ENCODE assay signal across 9 mouse cellular contexts in the genomic region with DNA sequence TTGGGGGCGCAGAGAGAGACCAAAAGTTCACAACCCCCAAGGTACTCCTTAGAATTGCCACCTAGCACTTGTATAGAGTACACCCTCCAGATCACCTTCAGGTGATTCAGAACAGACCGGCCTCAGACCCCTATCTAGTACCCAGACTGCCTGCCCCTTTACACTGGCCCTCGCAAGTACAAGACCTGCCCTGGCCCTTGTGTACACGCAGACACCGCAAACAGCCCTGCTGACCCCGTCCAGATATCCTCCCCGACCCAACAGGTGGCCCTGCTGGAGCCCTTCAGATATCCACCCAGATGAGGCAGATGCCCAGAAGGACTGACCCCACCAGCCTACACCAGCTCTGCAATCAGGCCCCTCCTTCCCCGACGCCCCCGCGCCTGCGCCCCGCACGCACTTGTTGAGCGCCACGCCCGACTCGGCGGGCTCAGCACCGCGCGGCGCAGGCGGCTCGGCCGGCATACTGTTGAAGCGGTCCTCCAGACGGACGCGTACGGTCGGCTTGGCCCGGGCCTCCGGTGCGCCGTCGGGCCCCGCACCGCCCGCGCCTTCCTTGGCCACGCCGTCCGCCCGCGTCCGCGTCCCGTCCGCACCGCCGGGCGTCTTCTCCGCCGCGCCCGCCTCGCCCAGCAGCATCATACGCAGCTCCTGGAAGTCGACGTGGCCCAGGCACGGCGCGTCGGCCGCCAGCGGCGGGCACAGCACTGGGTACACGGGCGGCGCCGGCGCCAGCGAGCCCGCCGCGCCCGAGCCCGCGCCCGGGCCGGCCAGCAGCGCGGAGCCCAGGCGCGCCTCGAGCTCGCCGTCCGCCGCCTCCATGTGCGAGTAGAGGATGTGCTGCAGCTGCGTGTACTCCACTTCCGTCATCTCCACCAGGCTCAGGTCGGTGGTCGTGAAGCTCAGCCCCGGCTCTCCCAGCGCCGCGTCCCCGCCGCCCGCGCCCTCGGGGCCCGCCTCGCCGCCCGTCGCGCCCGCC. TPM values are rescaled to one million over a fixed set of nuclear protein-coding genes. Genes with fewer than 3 reads are reported as not detected.
DNase-seq lines count a peak whose midpoint lies in the region; ATAC-seq and TF ChIP-seq lines count a peak whose summit lies in the region.
"Had no signal": no experiment of that assay in that cellular context is flagged by ENCODE, and none has a peak within 500 bp of the region (broad histone marks: within the 10 kb centered on the region; RNA-seq: fewer than 3 reads in every experiment).

No protein-coding gene starts in this region.

- H3K27me3 ChIP-seq in lung, embryonic 14.5 days (ENCODE audit: insufficient read depth, low read length): peaks cover 30% of the 10 kb centered on the region
- H3K27me3 ChIP-seq in forebrain, embryonic 11.5 days (ENCODE audit: control insufficient read depth, insufficient read depth, low read length): peaks cover 27% of the 10 kb centered on the region
- H3K27me3 ChIP-seq in limb, embryonic 13.5 days: peaks cover 74% of the 10 kb centered on the region

- ATAC-seq in lung, embryonic 14.5 days (ENCODE audit: insufficient read depth): peak; percentile 68
- no peak for ATAC-seq in forebrain, embryonic 11.5 days (replicated peaks; ENCODE audit: low FRiP score)
- peak; percentile 59; the same call in 1 of the 2 replicates for ATAC-seq in limb, embryonic 13.5 days (ENCODE audit: low FRiP score, low read depth)
- no peak for ATAC-seq in CD4-positive, CD25-positive, alpha-beta regulatory T cell, adult 4 months
- ATAC-seq: Patski had no signal

- H3K27ac ChIP-seq in lung, embryonic 14.5 days (ENCODE audit: low read depth): no peak overlapping the region
- no peak overlapping the region for H3K27ac ChIP-seq in forebrain, embryonic 11.5 days (ENCODE audit: low read depth, low read length)
- H3K27ac ChIP-seq in limb, embryonic 13.5 days: no peak overlapping the region
- H3K27ac ChIP-seq in olfactory bulb, adult 2 months (ENCODE audit: insufficient read depth, low read depth, low read length): no peak overlapping the region

- H3K4me2 ChIP-seq in lung, embryonic 14.5 days: peak overlapping the region; percentile 53
- peak overlapping the region; percentile 32; the same call in 1 of the 2 replicates for H3K4me2 ChIP-seq in forebrain, embryonic 11.5 days (ENCODE audit: low read depth, low read length, severe bottlenecking)
- H3K4me2 ChIP-seq in limb, embryonic 13.5 days (replicated peaks): peak overlapping the region; percentile 61

- H3K4me3 ChIP-seq in lung, embryonic 14.5 days (ENCODE audit: low read depth, low read length): peak overlapping the region; percentile 37
- peak overlapping the region; percentile 29 for H3K4me3 ChIP-seq in forebrain, embryonic 11.5 days (ENCODE audit: low read depth, low read length)
- H3K4me3 ChIP-seq in limb, embryonic 13.5 days: peak overlapping the region; percentile 47
- peak overlapping the region; percentile 9 for H3K4me3 ChIP-seq in olfactory bulb, adult 2 months (ENCODE audit: insufficient read depth, low read depth, low read length)

- H3K36me3 ChIP-seq in lung, embryonic 14.5 days (ENCODE audit: insufficient read depth): no peaks in the 10 kb centered on the region
- no peaks in the 10 kb centered on the region; the same call in 1 of the 2 replicates for H3K36me3 ChIP-seq in forebrain, embryonic 11.5 days (ENCODE audit: control insufficient read depth, insufficient read depth, low read length)
- H3K36me3 ChIP-seq in limb, embryonic 13.5 days: no peaks in the 10 kb centered on the region

- peak; percentile 34 for DNase-seq in lung, embryonic 14.5 days
- DNase-seq in lung, postnatal 4 days: no peak
- DNase-seq in forebrain, embryonic 11.5 days (ENCODE audit: low spot score): no peak
- no peak for DNase-seq in urinary bladder, postnatal 25 days (ENCODE audit: low spot score)
- no peak for DNase-seq in adrenal gland, adult 8-10 months

- H3K9ac ChIP-seq in lung, embryonic 14.5 days: no peak overlapping the region
- H3K9ac ChIP-seq in forebrain, embryonic 11.5 days (ENCODE audit: low read length): no peak overlapping the region; the same call in 1 of the 2 replicates
- peak overlapping the region; percentile 31; the same call in 1 of the 2 replicates for H3K9ac ChIP-seq in limb, embryonic 13.5 days

- no peak for TF ChIP-seq POLR2A in olfactory bulb, adult 2 months (IDR thresholded peaks at IDR 0.05; ENCODE audit: insufficient read depth, low read depth, low read length)

- H3K4me1 ChIP-seq in lung, embryonic 14.5 days (ENCODE audit: insufficient read depth): no peaks in the 10 kb centered on the region
- H3K4me1 ChIP-seq in forebrain, embryonic 11.5 days (replicated peaks; ENCODE audit: control insufficient read depth, insufficient read depth, low read length): no peaks in the 10 kb centered on the region; the same call in 1 of the 2 replicates
- H3K4me1 ChIP-seq in limb, embryonic 13.5 days: 0 out of 2 replicates have a peak, but pooled peaks cover 3% of the 10 kb centered on the region
- H3K4me1 ChIP-seq in olfactory bulb, adult 2 months (ENCODE audit: control insufficient read depth, insufficient read depth, low read length): 0 out of 2 replicates have a peak, but pooled peaks cover 3% of the 10 kb centered on the region

- WGBS in lung, embryonic 14.5 days: 2% methylated on average over 99 of the region's 112 CpGs
- WGBS in forebrain, embryonic 11.5 days: 2% methylated on average over 90 of the region's 112 CpGs
- 3% methylated on average over 108 of the region's 112 CpGs for WGBS in limb, embryonic 13.5 days
- WGBS in olfactory bulb, adult 2 months: 3% methylated on average over 112 of the region's 112 CpGs

- no peak for TF ChIP-seq CTCF in lung, embryonic 14.5 days (IDR thresholded peaks at IDR 0.05; ENCODE audit: low read depth)
- no peak for TF ChIP-seq CTCF in olfactory bulb, adult 2 months (IDR thresholded peaks at IDR 0.05; ENCODE audit: insufficient read depth, low read depth, low read length)

- H3K9me3 ChIP-seq in lung, embryonic 14.5 days (ENCODE audit: low read depth, low read length): peaks cover 16% of the 10 kb centered on the region
- H3K9me3 ChIP-seq in forebrain, embryonic 11.5 days (ENCODE audit: control insufficient read depth, low read length): peaks cover 15% of the 10 kb centered on the region
- peaks cover 20% of the 10 kb centered on the region for H3K9me3 ChIP-seq in limb, embryonic 13.5 days

RNA-seq across cellular contexts. Expression of a gene that starts 0.6 kb away (rescaled TPM):
- 0.14 and 0.17 TPM in 2 replicates for polyA plus RNA-seq in lung, embryonic 14.5 days (2014; fragmentation: Nextera tagmentation; extraction: Ambion mirVana)
- polyA plus RNA-seq in forebrain, embryonic 11.5 days (2014; fragmentation: Nextera tagmentation; extraction: Ambion mirVana): 0.17 and 0.23 TPM in 2 replicates
- 0.55 and 0.59 TPM in 2 replicates for polyA plus RNA-seq in limb, embryonic 13.5 days (2015; fragmentation: Nextera tagmentation; extraction: Ambion mirVana)
- not detected in 2 replicates for polyA plus RNA-seq in olfactory bulb, adult 2 months (2012; ENCODE audit: insufficient read depth, insufficient read length, low replicate concordance, missing spikeins)
- total RNA-seq in adrenal gland, adult 8-10 months (2022): not detected
- polyA plus RNA-seq in CD4-positive, CD25-positive, alpha-beta regulatory T cell, adult 4 months (2017; shearing (Covaris generic)): under 1 TPM in 1 of 2 experiments, not detected in 1; 0.23 TPM
- polyA plus RNA-seq: Patski had no signal

RNA-seq across cellular contexts. Expression of a gene that starts 44.3 kb away (rescaled TPM):
- polyA plus RNA-seq in lung, embryonic 14.5 days (2014; fragmentation: Nextera tagmentation; extraction: Ambion mirVana): 24.2 and 29.0 TPM in 2 replicates
- polyA plus RNA-seq in forebrain, embryonic 11.5 days (2014; fragmentation: Nextera tagmentation; extraction: Ambion mirVana): 7.3 and 8.4 TPM in 2 replicates
- 426 and 449 TPM in 2 replicates for polyA plus RNA-seq in limb, embryonic 13.5 days (2015; fragmentation: Nextera tagmentation; extraction: Ambion mirVana)
- polyA plus RNA-seq in olfactory bulb, adult 2 months (2012; ENCODE audit: insufficient read depth, insufficient read length, low replicate concordance, missing spikeins): not detected in 2 replicates
- under 1 TPM in 3 of 4 experiments, not detected in 1; 0.22 to 0.40 (median 0.35) TPM for total RNA-seq in adrenal gland, adult 8-10 months (2022)
- polyA plus RNA-seq in CD4-positive, CD25-positive, alpha-beta regulatory T cell, adult 4 months (2017; shearing (Covaris generic)): 1 to 10 TPM in 1 of 2 experiments, under 1 TPM in 1; 0.40 to 2.3 TPM

RNA-seq across cellular contexts. Expression of a gene that starts 52.8 kb away (rescaled TPM):
- polyA plus RNA-seq in lung, embryonic 14.5 days (2014; fragmentation: Nextera tagmentation; extraction: Ambion mirVana): 71.6 and 79.2 TPM in 2 replicates
- polyA plus RNA-seq in forebrain, embryonic 11.5 days (2014; fragmentation: Nextera tagmentation; extraction: Ambion mirVana): 98.6 and 108 TPM in 2 replicates
- 85.0 and 88.1 TPM in 2 replicates for polyA plus RNA-seq in limb, embryonic 13.5 days (2015; fragmentation: Nextera tagmentation; extraction: Ambion mirVana)
- 125 TPM in 1 of 2 replicates, not detected in the other for polyA plus RNA-seq in olfactory bulb, adult 2 months (2012; ENCODE audit: insufficient read depth, insufficient read length, low replicate concordance, missing spikeins)
- total RNA-seq in adrenal gland, adult 8-10 months (2022): 10 to 100 TPM; 36.1 to 41.6 (median 40.6) TPM
- 10 to 100 TPM; 11.0 to 13.1 TPM for polyA plus RNA-seq in CD4-positive, CD25-positive, alpha-beta regulatory T cell, adult 4 months (2017; shearing (Covaris generic))

Comparison
In these comparisons a context has a peak if more than half of its experiments do, and no peak if none do; other contexts are left out.
1. ATAC-seq: peak in lung, embryonic 14.5 days (single experiment) and limb, embryonic 13.5 days (single experiment); none in forebrain, embryonic 11.5 days (single experiment) and CD4-positive, CD25-positive, alpha-beta regulatory T cell, adult 4 months (single experiment).
2. RNA of a gene that starts 44.3 kb away (polyA plus RNA-seq): 426 to 449 TPM in limb, embryonic 13.5 days; 24.2 to 29.0 TPM in lung, embryonic 14.5 days, 7.3 to 8.4 TPM in forebrain, embryonic 11.5 days, 0.40 to 2.3 TPM in CD4-positive, CD25-positive, alpha-beta regulatory T cell, adult 4 months and not detected in olfactory bulb, adult 2 months; every median in the first group is over 10 times any median in the second.
3. Peak in every context shown above with its lines, with median percentiles within 50 percentile points of each other: H3K4me2 ChIP-seq and H3K4me3 ChIP-seq.